Mouse (Mus musculus) Muller cell, postnatal 12 days (primary cell): ENCODE data around the gene Cox16.

Experiments used
- DNase-seq: peaks from one replicate; pipeline ENCODE4 v3.0.0-alpha.2; 2015; ENCODE audit errors: inconsistent ontology term

The Cox16 gene

DNA sequence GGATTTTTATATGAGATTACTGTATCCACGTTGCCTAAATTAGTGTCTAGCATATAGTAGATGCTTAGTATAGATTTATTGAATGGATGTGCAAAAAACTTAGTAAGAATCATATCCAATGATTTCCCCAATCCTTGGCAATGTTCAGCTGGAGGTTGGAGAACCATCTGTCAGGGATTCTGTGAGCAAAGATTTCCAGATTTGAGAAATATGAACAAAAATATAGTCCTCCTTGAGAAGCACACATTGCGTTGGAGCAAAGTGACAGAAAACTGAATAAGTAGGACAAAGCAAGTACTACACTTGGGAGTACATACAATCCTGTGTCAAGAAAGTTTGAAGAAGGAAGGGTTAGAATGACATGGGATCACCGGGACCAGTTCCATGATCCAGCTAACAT, 160.8 kb downstream of the Cox16 start:
- DNase-seq: no peak

DNA sequence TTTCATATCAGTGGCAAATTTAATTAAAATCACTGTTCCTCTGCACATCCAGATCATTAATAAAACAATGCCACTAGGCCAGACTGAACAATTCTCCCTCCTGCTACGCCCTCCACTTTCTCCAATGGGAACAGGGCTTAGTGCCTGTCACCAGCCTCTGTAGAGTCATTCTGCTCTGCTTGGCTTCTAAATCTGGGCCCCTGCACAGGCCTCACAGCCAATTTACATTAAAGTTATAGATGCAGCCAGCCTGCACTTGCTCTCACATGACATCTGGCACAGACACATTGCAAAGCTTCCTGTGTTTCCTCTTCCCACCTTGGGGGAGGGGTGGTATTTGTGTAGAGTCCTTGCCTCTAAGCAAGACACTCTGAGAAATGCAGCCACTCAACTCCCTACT, 163.9 kb downstream of the Cox16 start:
- DNase-seq: no peak

DNA sequence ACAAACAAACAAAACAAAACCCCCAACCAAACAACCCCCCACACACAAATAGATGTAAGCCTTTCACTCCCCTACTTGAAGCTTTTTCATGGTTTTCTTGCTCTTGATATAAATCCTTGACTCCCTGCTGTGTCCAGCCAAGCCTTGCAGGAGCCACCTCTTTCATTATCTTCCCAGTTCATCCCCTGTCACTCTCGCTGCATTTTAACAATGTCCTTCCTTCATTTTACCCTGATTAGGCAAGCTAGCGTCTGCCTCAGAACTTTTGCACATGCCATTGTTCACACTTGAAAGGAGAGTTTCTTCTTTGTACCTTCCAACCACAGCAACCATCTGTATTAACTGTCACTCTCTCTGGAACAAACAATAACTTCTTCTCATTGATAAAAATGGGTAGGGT, 167.1 kb downstream of the Cox16 start:
- peak; percentile 11 for DNase-seq

DNA sequence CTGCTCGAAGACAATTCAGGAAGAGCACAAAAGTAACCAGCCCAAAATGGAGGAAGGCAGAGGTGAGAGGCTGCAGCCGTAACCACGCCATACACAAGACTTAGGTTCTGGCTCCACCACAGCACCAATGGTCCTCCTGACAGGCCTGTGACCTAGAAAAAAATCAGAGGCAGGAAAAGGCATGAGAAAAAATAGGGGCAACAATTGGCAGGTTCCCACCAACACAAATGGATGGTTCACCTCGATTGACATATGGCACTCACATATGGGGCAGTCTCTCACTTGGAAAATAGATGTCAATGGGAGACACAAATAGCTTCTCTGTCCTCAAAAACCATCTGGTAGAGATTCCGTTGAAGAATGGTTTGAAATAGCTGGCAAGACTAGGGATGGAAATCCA, 169.0 kb downstream of the Cox16 start:
- no peak for DNase-seq
